Mouse (Mus musculus) heart, embryonic 10.5 days (tissue): ENCODE results near the gene Khdrbs1. TPM values are rescaled to one million over a fixed set of nuclear protein-coding genes. Genes with fewer than 3 reads are reported as not detected.

ENCODE experiments used
- DNase-seq: peaks from one replicate; pipeline ENCODE4 v3.0.0-alpha.2; 2017; ENCODE audit warnings: low spot score
- H3K27ac ChIP-seq: fragments of 300-500 bp; sonication (generic); 2 replicates; pipeline ENCODE4 v1.5.1; 2016; ENCODE audit warnings: mild to moderate bottlenecking
- H3K27me3 ChIP-seq: fragments of 300-500 bp; sonication (generic); 2 replicates; pipeline ENCODE4 v1.6.1; 2016; ENCODE audit warnings: mild to moderate bottlenecking; ENCODE audit not compliant: poor library complexity, insufficient read depth, severe bottlenecking
- H3K36me3 ChIP-seq: fragments of 300-500 bp; sonication (generic); 2 replicates; pipeline ENCODE4 v1.6.1; 2016; ENCODE audit warnings: mild to moderate bottlenecking, moderate library complexity
- H3K4me1 ChIP-seq: fragments of 300-500 bp; sonication (generic); 2 replicates; pipeline ENCODE4 v1.6.1; 2016; ENCODE audit warnings: mild to moderate bottlenecking
- H3K4me3 ChIP-seq: fragments of 300-500 bp; sonication (generic); 2 replicates; pipeline ENCODE4 v1.5.1; 2016; ENCODE audit warnings: mild to moderate bottlenecking, moderate library complexity
- H3K9me3 ChIP-seq: fragments of 300-500 bp; sonication (generic); 2 replicates; pipeline ENCODE4 v1.6.1; 2016; ENCODE audit warnings: mild to moderate bottlenecking, moderate library complexity
- WGBS: fragments of 180-500 bp; shearing (Covaris S2); methylation state at CpG from one replicate; pipeline ENCODE4 v1.1.7; 2016; 5-methylcytosine and 5-hydroxymethylcytosine counted together
- polyA plus RNA-seq: library from polyadenylated mRNA; unstranded; fragments of >200 nt; fragmentation: Nextera tagmentation; extraction: Ambion mirVana; gene quantifications from 2 replicates; pipeline ENCODE4 v1.2.1, GENCODE M21; 2016

The Khdrbs1 gene
- 93.7 and 115 TPM in 2 replicates for polyA plus RNA-seq

GRCm38 (mm10) chr4:129742232-129743009, at the start of gene Khdrbs1:
Gene Khdrbs1, minus strand, starts transcription at chr4:129742303.
- Histone ChIP-seq H3K27ac (peak within 1 kb of the TSS; percentile 97), H3K36me3 (peaks cover 4% of the 10 kb centered on the region), H3K27me3 (no peaks in the 10 kb centered on the region), H3K4me3 (peak within 1 kb of the TSS; percentile 75), H3K9me3 (no peaks in the 10 kb centered on the region), H3K4me1 (peaks cover 19% of the 10 kb centered on the region)
- under 1% methylated on average over 76 of the region's 76 CpGs for WGBS
- peak; percentile 99 for DNase-seq

DNA sequence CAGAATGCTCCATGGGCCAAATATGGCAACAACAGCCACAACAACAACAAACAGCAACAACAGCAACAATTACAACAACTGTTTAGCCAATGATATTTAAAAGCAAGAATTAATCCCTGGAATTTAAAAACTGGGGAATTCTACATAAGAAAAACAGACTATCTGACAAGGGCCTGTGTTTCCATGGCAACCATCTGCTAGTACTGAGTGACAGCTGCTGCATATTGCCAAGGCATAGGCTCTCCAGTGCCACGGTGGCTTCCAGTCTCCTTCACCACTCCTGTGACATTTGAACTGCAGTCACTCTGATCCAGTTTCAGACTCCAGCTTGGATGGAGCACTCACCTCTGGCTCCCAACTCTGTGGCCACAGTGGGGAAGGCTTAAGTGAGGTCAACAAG, 49.3 kb upstream of the Khdrbs1 start:
- 30% methylated on average over 1 of the region's 1 CpGs for WGBS
- H3K27ac ChIP-seq: 0 out of 2 replicates have a peak overlapping the region, but pooled peaks have one; percentile 6
- H3K4me3 ChIP-seq: no peak overlapping the region
- H3K27me3 ChIP-seq: no peaks in the 10 kb centered on the region
- H3K9me3 ChIP-seq: no peaks in the 10 kb centered on the region
- DNase-seq: no peak
- peaks cover 47% of the 10 kb centered on the region for H3K4me1 ChIP-seq
- H3K36me3 ChIP-seq: 0 out of 2 replicates have a peak, but pooled peaks cover 5% of the 10 kb centered on the region

DNA sequence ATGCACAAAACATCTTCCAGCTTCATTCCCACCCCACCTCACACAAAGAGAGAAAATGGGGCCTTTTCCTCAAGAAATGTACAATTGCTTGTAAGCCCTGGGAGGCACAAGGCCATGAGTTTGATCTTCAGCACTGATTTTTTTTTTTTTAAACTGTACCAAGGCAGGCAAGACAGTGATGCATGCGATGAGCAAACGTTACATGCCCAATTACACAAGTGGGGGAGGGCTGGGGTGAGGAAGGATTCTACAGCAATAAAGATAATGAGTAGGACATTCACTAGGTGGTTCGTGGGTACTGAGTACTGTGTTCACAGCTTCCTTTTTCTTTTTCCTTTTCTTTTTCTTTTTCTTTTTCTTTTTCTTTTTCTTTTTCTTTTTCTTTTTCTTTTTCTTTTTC, 48.4 kb upstream of the Khdrbs1 start:
- Histone ChIP-seq H3K4me3 (no peak overlapping the region), H3K36me3 (0 out of 2 replicates have a peak, but pooled peaks cover 5% of the 10 kb centered on the region), H3K27ac (no peak overlapping the region), H3K4me1 (peaks cover 38% of the 10 kb centered on the region), H3K27me3 (no peaks in the 10 kb centered on the region), H3K9me3 (no peaks in the 10 kb centered on the region)
- 82% methylated on average over 3 of the region's 3 CpGs for WGBS
- DNase-seq: no peak

GRCm38 (mm10) chr4:129789635-129790034, 47.5 kb upstream of the Khdrbs1 start:
- no peak for DNase-seq
- H3K27ac ChIP-seq: no peak overlapping the region
- no peak overlapping the region for H3K4me3 ChIP-seq
- no peaks in the 10 kb centered on the region for H3K9me3 ChIP-seq
- 93% methylated on average over 2 of the region's 2 CpGs for WGBS
- peaks cover 33% of the 10 kb centered on the region for H3K4me1 ChIP-seq
- 0 out of 2 replicates have a peak, but pooled peaks cover 5% of the 10 kb centered on the region for H3K36me3 ChIP-seq
- H3K27me3 ChIP-seq: no peaks in the 10 kb centered on the region

GRCm38 (mm10) chr4:129788693-129789092, 46.6 kb upstream of the Khdrbs1 start:
- DNase-seq: no peak
- Histone ChIP-seq H3K36me3 (0 out of 2 replicates have a peak, but pooled peaks cover 5% of the 10 kb centered on the region), H3K4me3 (no peak overlapping the region), H3K27me3 (no peaks in the 10 kb centered on the region), H3K9me3 (no peaks in the 10 kb centered on the region), H3K4me1 (peaks cover 26% of the 10 kb centered on the region), H3K27ac (no peak overlapping the region)
- 70% methylated on average over 8 of the region's 8 CpGs for WGBS

- Histone ChIP-seq H3K4me3 (no peak overlapping the region), H3K27me3 (no peaks in the 10 kb centered on the region), H3K36me3 (0 out of 2 replicates have a peak, but pooled peaks cover 5% of the 10 kb centered on the region), H3K4me1 (peaks cover 19% of the 10 kb centered on the region), H3K9me3 (no peaks in the 10 kb centered on the region), H3K27ac (no peak overlapping the region)
- no peak for DNase-seq
- WGBS: 2% methylated on average over 4 of the region's 4 CpGs
These were observed 43.1 kb upstream of the Khdrbs1 start for GRCm38 (mm10) chr4:129785178-129785577.

DNA sequence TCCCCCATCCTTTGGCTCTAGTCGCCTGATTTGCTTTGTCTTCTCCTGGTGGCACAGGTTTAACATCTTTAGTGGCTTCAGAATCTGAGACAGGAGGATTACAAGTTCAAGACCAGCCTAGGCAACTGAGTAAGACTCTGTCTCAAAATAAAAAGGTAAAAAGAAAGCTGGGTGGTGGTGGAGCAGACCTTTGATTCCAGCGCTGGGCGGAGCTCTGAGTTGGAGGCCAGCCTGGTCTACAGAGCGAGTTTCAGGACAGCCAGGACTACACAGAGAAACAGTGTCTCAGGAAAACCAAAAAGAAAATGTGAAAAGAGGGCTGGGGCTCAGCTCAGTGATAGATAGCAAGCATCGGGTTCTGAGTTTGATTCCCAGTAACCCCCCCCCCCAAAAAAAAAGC, 41.4 kb upstream of the Khdrbs1 start:
- WGBS: 85% methylated on average over 5 of the region's 5 CpGs
- 0 out of 2 replicates have a peak overlapping the region, but pooled peaks have one; percentile 78 for H3K27ac ChIP-seq
- no peak for DNase-seq
- H3K4me3 ChIP-seq: no peak overlapping the region
- peaks cover 19% of the 10 kb centered on the region for H3K4me1 ChIP-seq
- H3K27me3 ChIP-seq: no peaks in the 10 kb centered on the region
- H3K36me3 ChIP-seq: no peaks in the 10 kb centered on the region
- no peaks in the 10 kb centered on the region for H3K9me3 ChIP-seq

DNA sequence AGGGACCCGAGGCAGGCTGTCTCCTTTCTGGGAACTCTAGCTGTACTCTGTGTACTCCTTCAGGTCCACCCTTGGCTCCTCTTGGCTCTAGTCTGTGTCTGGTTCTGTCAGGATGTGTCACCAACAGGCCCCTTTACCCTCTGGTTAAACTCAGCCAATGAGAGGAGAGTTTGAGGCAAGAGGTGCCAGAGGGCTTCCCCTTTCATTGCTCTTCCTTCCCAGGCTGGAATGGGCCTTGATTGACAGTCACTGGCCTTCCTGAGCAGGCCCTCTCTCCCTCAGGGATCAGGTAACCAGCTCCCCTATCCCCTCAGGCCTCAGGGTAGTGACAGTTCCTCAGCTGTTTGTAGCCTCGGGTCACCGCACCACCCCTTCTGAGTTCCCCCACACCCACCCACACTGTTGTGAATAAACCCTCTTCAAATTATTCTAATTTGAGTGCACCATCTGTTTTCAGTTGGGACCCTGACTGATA, 40.8 kb upstream of the Khdrbs1 start:
- DNase-seq: peak; percentile 68
- Histone ChIP-seq H3K27ac (peak overlapping the region; percentile 78), H3K27me3 (no peaks in the 10 kb centered on the region), H3K4me3 (no peak overlapping the region), H3K36me3 (no peaks in the 10 kb centered on the region), H3K4me1 (peaks cover 19% of the 10 kb centered on the region), H3K9me3 (no peaks in the 10 kb centered on the region)
- 44% methylated on average over 3 of the region's 3 CpGs for WGBS

DNA sequence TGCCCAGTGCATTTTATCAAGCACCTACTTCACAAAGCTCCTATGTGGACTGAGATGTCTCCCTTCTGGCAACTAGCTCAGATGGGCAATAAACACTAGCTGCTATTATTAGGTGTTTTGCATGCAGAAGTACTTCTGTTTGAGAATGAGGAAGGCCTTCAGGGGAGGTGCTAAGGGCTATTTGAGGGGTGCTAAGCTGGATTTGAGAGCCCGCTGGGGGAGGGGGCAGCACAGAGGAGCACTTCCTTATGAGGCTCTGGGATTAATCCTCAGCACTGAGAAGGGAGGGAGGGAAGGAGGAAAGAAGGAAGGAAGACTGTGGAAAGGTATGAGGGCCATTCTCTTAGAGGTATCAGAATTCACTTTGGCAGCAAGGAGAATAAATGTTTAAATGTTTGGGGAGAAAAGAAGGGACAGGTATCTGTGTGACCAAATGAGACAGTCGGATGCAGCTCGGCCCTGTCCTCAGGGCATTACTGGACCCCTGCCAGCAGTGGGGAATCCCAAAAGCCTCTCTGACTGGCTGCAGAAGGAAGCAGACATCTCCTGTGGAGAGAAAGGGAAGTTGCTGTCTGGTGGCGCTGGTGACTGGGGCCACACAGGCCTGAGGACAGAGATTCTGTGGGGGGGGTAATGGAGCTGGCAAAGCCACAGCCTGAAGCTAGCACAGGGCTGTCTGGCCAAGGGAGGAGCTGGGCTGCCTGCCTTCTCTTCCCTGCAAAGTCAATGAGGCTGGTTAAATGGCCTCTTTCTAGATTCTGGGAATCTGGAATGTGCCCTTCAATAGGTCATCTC, 40.0 kb upstream of the Khdrbs1 start:
- Histone ChIP-seq H3K9me3 (no peaks in the 10 kb centered on the region), H3K27ac (peak overlapping the region; percentile 78), H3K36me3 (no peaks in the 10 kb centered on the region), H3K4me3 (no peak overlapping the region), H3K27me3 (no peaks in the 10 kb centered on the region), H3K4me1 (peaks cover 19% of the 10 kb centered on the region)
- WGBS: 23% methylated on average over 4 of the region's 4 CpGs
- DNase-seq: no peak

GRCm38 (mm10) chr4:129771672-129772521, 29.8 kb upstream of the Khdrbs1 start:
- WGBS: 3% methylated on average over 21 of the region's 21 CpGs
- Histone ChIP-seq H3K4me1 (peaks cover 27% of the 10 kb centered on the region), H3K4me3 (peak overlapping the region; percentile 48), H3K27ac (peak overlapping the region; percentile 59), H3K9me3 (no peaks in the 10 kb centered on the region), H3K36me3 (no peaks in the 10 kb centered on the region), H3K27me3 (peaks cover 18% of the 10 kb centered on the region)
- DNase-seq: no peak

DNA sequence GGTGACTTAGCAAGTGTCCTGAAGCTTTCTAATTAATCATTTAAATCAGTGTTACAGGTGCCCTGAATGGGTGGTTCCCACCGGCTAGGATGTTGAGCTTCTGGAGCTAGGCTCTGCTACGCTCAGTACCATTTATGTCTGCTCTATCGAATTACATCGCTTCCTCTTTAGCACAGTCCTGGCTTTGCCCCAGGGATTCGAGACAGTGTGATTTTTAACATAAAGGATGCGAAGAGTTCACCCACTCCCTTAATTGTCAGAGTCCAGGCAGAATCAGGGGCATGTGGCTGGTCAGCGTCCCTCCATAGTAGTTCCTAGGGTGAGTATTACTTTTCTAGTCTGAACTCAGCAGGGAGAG, 29.2 kb upstream of the Khdrbs1 start:
- Histone ChIP-seq H3K27me3 (peaks cover 18% of the 10 kb centered on the region), H3K27ac (peak overlapping the region; percentile 59), H3K4me1 (peaks cover 27% of the 10 kb centered on the region), H3K4me3 (peak overlapping the region; percentile 48), H3K9me3 (no peaks in the 10 kb centered on the region), H3K36me3 (no peaks in the 10 kb centered on the region)
- no peak for DNase-seq
- 23% methylated on average over 7 of the region's 7 CpGs for WGBS

- Histone ChIP-seq H3K4me1 (peaks cover 23% of the 10 kb centered on the region), H3K27me3 (peaks cover 18% of the 10 kb centered on the region), H3K4me3 (no peak overlapping the region), H3K9me3 (no peaks in the 10 kb centered on the region), H3K27ac (no peak overlapping the region), H3K36me3 (no peaks in the 10 kb centered on the region)
- no peak for DNase-seq
- WGBS: 53% methylated on average over 6 of the region's 6 CpGs
These were observed 28.5 kb upstream of the Khdrbs1 start for GRCm38 (mm10) chr4:129770600-129770999.
